33 mouse cellular contexts compared by ENCODE assay signal in genomic region chr8:119545791-119546190, GRCm38 (mm10). TPM values are rescaled to one million over a fixed set of nuclear protein-coding genes. Genes with fewer than 3 reads are reported as not detected.
DNase-seq lines count a peak whose midpoint lies in the region; ATAC-seq and TF ChIP-seq lines count a peak whose summit lies in the region.
"Had no signal": no experiment of that assay in that cellular context is flagged by ENCODE, and none has a peak within 500 bp of the region (broad histone marks: within the 10 kb centered on the region; RNA-seq: fewer than 3 reads in every experiment).

No protein-coding gene starts in this region.

- DNase-seq in kidney, postnatal 0 days (ENCODE audit: low spot score), result no peak
- DNase-seq in kidney, adult 8-10 months, result no peak
- DNase-seq in T-cell, adult 2 months (ENCODE audit: low spot score), result peak; percentile 7
- no peak for DNase-seq in gastrocnemius, adult 18-20 months (ENCODE audit: low spot score)
- no peak for DNase-seq in neural tube, embryonic 10.5 days (ENCODE audit: extremely low spot score, low spot score)
- DNase-seq: adrenal gland, postnatal 36 days; cerebellum, adult 9-11 months; gastrocnemius, postnatal 10 days; left cerebral cortex, postnatal 4 days; lung, embryonic 14.5 days; right cerebral cortex, postnatal 14 days; thymus, adult 18-20 months had no signal

- 0 out of 2 replicates have a peak overlapping the region, but pooled peaks have one; percentile 6 for H3K9ac ChIP-seq in kidney, postnatal 0 days (ENCODE audit: low read depth, low read length)
- H3K9ac ChIP-seq: hindbrain, embryonic 15.5 days; limb, embryonic 15.5 days; liver, embryonic 14.5 days; lung, embryonic 14.5 days; midbrain, embryonic 13.5 days; neural tube, embryonic 12.5 days had no signal

- H3K27ac ChIP-seq in kidney, postnatal 0 days, result no peak overlapping the region; the same call in 1 of the 2 replicates
- peak overlapping the region; percentile 29; the same call in 1 of the 2 replicates for H3K27ac ChIP-seq in small intestine, adult 2 months (ENCODE audit: insufficient read depth, low read depth, low read length)
- H3K27ac ChIP-seq: forebrain, embryonic 10.5 days; hindbrain, embryonic 15.5 days; left cerebral cortex, adult 2 months; limb, embryonic 15.5 days; liver, embryonic 14.5 days; midbrain, embryonic 13.5 days; neural tube, embryonic 12.5 days had no signal

- H3K9me3 ChIP-seq in kidney, postnatal 0 days (replicated peaks; ENCODE audit: low read length), result no peaks in the 10 kb centered on the region
- H3K9me3 ChIP-seq: forebrain, embryonic 10.5 days; G1E; hindbrain, embryonic 15.5 days; limb, embryonic 15.5 days; midbrain, embryonic 13.5 days; neural tube, embryonic 12.5 days had no signal

- H3K27me3 ChIP-seq in kidney, postnatal 0 days (ENCODE audit: insufficient read depth, low read length), result no peaks in the 10 kb centered on the region
- H3K27me3 ChIP-seq in small intestine, adult 2 months (ENCODE audit: control insufficient read depth, insufficient read depth, low read length), result no peaks in the 10 kb centered on the region
- H3K27me3 ChIP-seq: hindbrain, embryonic 15.5 days; limb, embryonic 15.5 days; midbrain, embryonic 13.5 days; neural tube, embryonic 12.5 days; Patski had no signal

- no peak overlapping the region for H3K4me3 ChIP-seq in kidney, postnatal 0 days (replicated peaks; ENCODE audit: low read depth, low read length)
- H3K4me3 ChIP-seq in small intestine, adult 2 months (ENCODE audit: low read depth, low read length), result no peak overlapping the region
- H3K4me3 ChIP-seq: forebrain, embryonic 10.5 days; hindbrain, embryonic 15.5 days; left cerebral cortex, adult 2 months; limb, embryonic 15.5 days; midbrain, embryonic 13.5 days; neural tube, embryonic 12.5 days had no signal

- ATAC-seq in kidney, postnatal 0 days (replicated peaks; ENCODE audit: low FRiP score, low read depth), result no peak
- peak; percentile 11 for ATAC-seq in CD4-positive, CD25-positive, alpha-beta regulatory T cell, adult 4 months
- ATAC-seq: intestine, embryonic 16.5 days; midbrain, embryonic 13.5 days; Patski had no signal

- H3K36me3 ChIP-seq in kidney, postnatal 0 days (ENCODE audit: insufficient read depth, low read length), result peaks cover 39% of the 10 kb centered on the region
- peaks cover 54% of the 10 kb centered on the region for H3K36me3 ChIP-seq in small intestine, adult 2 months (ENCODE audit: control insufficient read depth, insufficient read depth, low read length)

- H3K4me1 ChIP-seq in kidney, postnatal 0 days (replicated peaks; ENCODE audit: insufficient read depth, low read length), result 0 out of 2 replicates have a peak, but pooled peaks cover 4% of the 10 kb centered on the region
- peaks cover 11% of the 10 kb centered on the region; the same call in 1 of the 2 replicates for H3K4me1 ChIP-seq in small intestine, adult 2 months (ENCODE audit: control insufficient read depth, insufficient read depth, insufficient read length, low read length)
- H3K4me1 ChIP-seq: forebrain, embryonic 10.5 days; hindbrain, embryonic 15.5 days; midbrain, embryonic 13.5 days; neural tube, embryonic 12.5 days had no signal

- H3K4me2 ChIP-seq in kidney, postnatal 0 days (ENCODE audit: low read length), result no peak overlapping the region
- H3K4me2 ChIP-seq: heart, embryonic 11.5 days; hindbrain, embryonic 15.5 days; limb, embryonic 15.5 days; lung, embryonic 14.5 days; midbrain, embryonic 13.5 days; neural tube, embryonic 12.5 days had no signal

- TF ChIP-seq POLR2A in small intestine, adult 2 months (IDR thresholded peaks at IDR 0.05; ENCODE audit: low read depth, low read length), result no peak

- TF ChIP-seq CTCF in kidney, postnatal 0 days (IDR thresholded peaks at IDR 0.05; ENCODE audit: low read depth), result no peak
- TF ChIP-seq CTCF in small intestine, adult 2 months (IDR thresholded peaks at IDR 0.05; ENCODE audit: extremely low read depth, insufficient read length, insufficient replicate concordance, low read depth, low read length), result no peak

- WGBS in kidney, postnatal 0 days, result 74% methylated on average over 6 of the region's 6 CpGs
- WGBS in small intestine, adult 2 months, result 88% methylated on average over 6 of the region's 6 CpGs

RNA-seq across cellular contexts. Expression of gene Mbtps1, which starts 12.7 kb away (rescaled TPM):
- 78.4 and 86.9 TPM in 2 replicates for polyA plus RNA-seq in kidney, postnatal 0 days (2015; fragmentation: Nextera tagmentation; extraction: Ambion mirVana)
- polyA plus RNA-seq in CD4-positive, CD25-positive, alpha-beta regulatory T cell, adult 4 months (2017; shearing (Covaris generic)), result 10 to 100 TPM; 45.9 to 90.2 TPM
- 24.4 and 43.1 TPM in 2 replicates for polyA plus RNA-seq in small intestine, adult 2 months (2012; rRNA removed)
- 10 to 100 TPM; 20.2 to 21.1 TPM for total RNA-seq in gastrocnemius, adult 18-20 months (2021)

RNA-seq across cellular contexts. Expression of gene Hsdl1, which starts 29.2 kb away (rescaled TPM):
- 27.1 and 29.4 TPM in 2 replicates for polyA plus RNA-seq in kidney, postnatal 0 days (2015; fragmentation: Nextera tagmentation; extraction: Ambion mirVana)
- polyA plus RNA-seq in CD4-positive, CD25-positive, alpha-beta regulatory T cell, adult 4 months (2017; shearing (Covaris generic)), result 10 to 100 TPM; 68.3 to 83.5 TPM
- 13.4 and 20.9 TPM in 2 replicates for polyA plus RNA-seq in small intestine, adult 2 months (2012; rRNA removed)
- 10 to 100 TPM; 13.4 to 16.3 TPM for total RNA-seq in gastrocnemius, adult 18-20 months (2021)

RNA-seq across cellular contexts. Expression of gene Dnaaf1, which starts 29.2 kb away (rescaled TPM):
- 0.22 and 0.24 TPM in 2 replicates for polyA plus RNA-seq in kidney, postnatal 0 days (2015; fragmentation: Nextera tagmentation; extraction: Ambion mirVana)
- polyA plus RNA-seq in CD4-positive, CD25-positive, alpha-beta regulatory T cell, adult 4 months (2017; shearing (Covaris generic)), result not detected
- polyA plus RNA-seq in small intestine, adult 2 months (2012; rRNA removed), result 3.7 and 9.4 TPM in 2 replicates
- not detected for total RNA-seq in gastrocnemius, adult 18-20 months (2021)
- total RNA-seq: common myeloid progenitor, adult 5-6 weeks; gastrocnemius, postnatal 10 days; granulocyte monocyte progenitor cell, adult 5-6 weeks; hematopoietic stem cell, adult 5-6 weeks; megakaryocyte, adult 5-6 weeks; monocyte, adult 5-6 weeks had no signal
- polyA plus RNA-seq: lung, embryonic 14.5 days had no signal

RNA-seq across cellular contexts. Expression of gene Slc38a8, which starts 44.3 kb away (rescaled TPM):
- polyA plus RNA-seq in kidney, postnatal 0 days (2015; fragmentation: Nextera tagmentation; extraction: Ambion mirVana), result 0.06 TPM in 1 of 2 replicates, not detected in the other
- not detected for polyA plus RNA-seq in CD4-positive, CD25-positive, alpha-beta regulatory T cell, adult 4 months (2017; shearing (Covaris generic))
- 0.36 and 0.68 TPM in 2 replicates for polyA plus RNA-seq in small intestine, adult 2 months (2012; rRNA removed)
- total RNA-seq in gastrocnemius, adult 18-20 months (2021), result not detected
- total RNA-seq: common myeloid progenitor, adult 5-6 weeks; gastrocnemius, postnatal 10 days; granulocyte monocyte progenitor cell, adult 5-6 weeks; hematopoietic stem cell, adult 5-6 weeks; left cerebral cortex, postnatal 4 days; megakaryocyte, adult 5-6 weeks; monocyte, adult 5-6 weeks had no signal
- polyA plus RNA-seq: G1E; heart, embryonic 11.5 days; heart, postnatal 0 days; kidney, embryonic 16.5 days; limb, embryonic 15.5 days; lung, embryonic 14.5 days; midbrain, embryonic 13.5 days; neural tube, embryonic 12.5 days; Patski; stomach, embryonic 14.5 days had no signal

RNA-seq across cellular contexts. Expression of gene Taf1c, which starts 59.2 kb away (rescaled TPM):
- 8.3 and 8.7 TPM in 2 replicates for polyA plus RNA-seq in kidney, postnatal 0 days (2015; fragmentation: Nextera tagmentation; extraction: Ambion mirVana)
- polyA plus RNA-seq in CD4-positive, CD25-positive, alpha-beta regulatory T cell, adult 4 months (2017; shearing (Covaris generic)), result 10 to 100 TPM; 13.3 to 17.1 TPM
- polyA plus RNA-seq in small intestine, adult 2 months (2012; rRNA removed), result 15.9 and 23.6 TPM in 2 replicates
- total RNA-seq in gastrocnemius, adult 18-20 months (2021), result 1 to 10 TPM; 4.8 to 5.5 TPM
